Mouse (Mus musculus) lung, adult 2 months (tissue): ENCODE results near the gene Gm38394.

Experiments
- CTCF ChIP-seq: fragments of 200-500 bp; IDR thresholded peaks from 2 replicates; pipeline ENCODE4 v1.5.1; 2011; ENCODE audit warnings: mild to moderate bottlenecking, low read length, control low read depth; ENCODE audit not compliant: insufficient read depth
- POLR2A ChIP-seq: fragments of 200-500 bp; IDR thresholded peaks from 2 replicates; pipeline ENCODE4 v1.6.1; 2011; ENCODE audit warnings: low read depth, mild to moderate bottlenecking, control low read depth, low read length, borderline replicate concordance; ENCODE audit errors: extremely low read depth

DNA sequence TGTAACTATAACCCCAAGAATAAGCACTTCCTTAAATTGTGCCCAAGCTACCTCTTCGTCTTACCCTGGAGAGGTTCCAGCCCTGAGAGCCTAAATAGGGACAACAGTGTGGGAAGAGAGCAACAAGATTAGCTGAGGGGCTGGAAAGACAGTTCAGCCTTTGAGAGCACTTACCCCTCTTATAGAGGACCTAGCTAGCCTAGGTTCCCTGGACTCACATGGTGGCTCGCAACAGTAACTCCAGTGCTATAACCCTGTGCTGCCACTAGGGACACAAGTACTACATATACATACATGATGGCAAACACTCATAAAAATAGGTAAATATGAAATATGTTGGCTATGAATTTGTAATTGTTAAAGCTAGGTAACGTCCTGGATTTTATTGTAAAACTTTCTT lies 47.3 kb downstream of the Gm38394 start:
- no peak for TF ChIP-seq POLR2A
- TF ChIP-seq CTCF: no peak
